Mouse (Mus musculus): ENCODE results near the gene Olfr1480.

Olfr1480 gene

DNA sequence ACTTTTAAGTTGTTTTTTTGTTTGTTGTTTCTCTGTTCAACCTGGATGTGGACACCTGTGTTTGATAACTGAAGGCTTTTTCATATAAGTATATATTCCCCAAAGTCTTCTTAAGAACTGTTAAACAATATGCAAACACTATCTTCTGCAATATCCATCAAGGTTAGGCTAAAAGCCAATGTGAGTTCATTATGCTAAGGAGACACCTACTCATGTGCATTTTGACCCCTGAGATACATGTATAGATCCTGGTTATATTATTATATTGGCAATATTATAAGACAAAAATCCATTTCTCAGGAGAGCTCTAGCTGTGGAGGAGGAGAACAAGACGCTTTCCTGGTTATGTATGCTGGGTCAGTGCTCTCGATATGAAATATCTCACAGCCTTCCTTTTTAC lies at the start of gene Olfr1480:
Olfr1480 (plus strand) TSS at position 301 of the 400 bp plus-strand sequence.
- no peak for DNase-seq (ENCODE audit: low read depth, low spot score)

DNA sequence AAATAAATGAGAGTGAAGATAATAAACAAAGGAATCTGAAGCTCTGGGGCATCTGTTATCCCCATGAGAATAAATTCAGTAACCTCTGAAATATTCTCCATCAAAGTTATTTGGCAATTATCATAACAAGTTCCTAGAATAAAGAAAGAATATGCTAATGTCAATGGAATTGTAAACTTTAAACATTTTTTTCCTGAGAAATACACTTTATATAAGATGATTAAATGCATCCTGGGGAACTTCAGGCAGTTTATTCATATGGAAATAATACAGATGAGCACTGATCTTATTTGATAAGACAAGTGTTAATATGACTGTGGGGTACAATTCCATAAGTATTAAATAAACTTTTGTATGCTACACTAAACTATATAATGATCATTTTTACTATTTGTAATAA lies 47.6 kb upstream of the Olfr1480 start, which contains the start of gene Olfr1475:
Olfr1475 (minus strand) TSS at position 101 of the 400 bp plus-strand sequence.
- no peak for DNase-seq (ENCODE audit: low read depth, low spot score)

GRCm38 (mm10) chr19:13500246-13500645 lies 27.5 kb upstream of the Olfr1480 start, which contains the start of gene Olfr1477:
TSS of gene Olfr1477 (plus strand) at chr19:13500546.
- no peak for DNase-seq (ENCODE audit: low read depth, low spot score)
